Mouse (Mus musculus) embryo, embryonic 10.5 days (tissue): Measurements from ENCODE around the gene Arhgdig.

ENCODE experiments used
- DNase-seq: peaks from one replicate; pipeline ENCODE4 v3.0.0-alpha.2; 2015; ENCODE audit warnings: low spot score

Gene Arhgdig

GRCm38 (mm10) chr17:26207686-26208085 lies at the start of gene Arhgdig:
Gene Arhgdig, minus strand, starts transcription at chr17:26207786.
- no peak for DNase-seq

GRCm38 (mm10) chr17:26255313-26255712 lies 47.7 kb upstream of the Arhgdig start:
- no peak for DNase-seq

- DNase-seq: no peak
These were observed 45.8 kb upstream of the Arhgdig start for GRCm38 (mm10) chr17:26253399-26253798.

- peak; percentile 97 for DNase-seq
These were observed 45.1 kb upstream of the Arhgdig start, which contains the start of gene Luc7l for GRCm38 (mm10) chr17:26252539-26253251. Gene Luc7l, plus strand, starts transcription at chr17:26252896.

GRCm38 (mm10) chr17:26251886-26252538 lies 44.4 kb upstream of the Arhgdig start:
- DNase-seq: no peak

- peak; percentile 98 for DNase-seq
These were observed 36.7 kb upstream of the Arhgdig start, which contains the start of gene Fam234a for GRCm38 (mm10) chr17:26244101-26244841. Gene Fam234a, minus strand, starts transcription at chr17:26244242.

- peak; percentile 73 for DNase-seq
These were observed 36.0 kb upstream of the Arhgdig start for GRCm38 (mm10) chr17:26243471-26244100.

- DNase-seq: no peak
These were observed 33.4 kb upstream of the Arhgdig start for GRCm38 (mm10) chr17:26240990-26241389.

- DNase-seq: no peak
These were observed 32.7 kb upstream of the Arhgdig start for GRCm38 (mm10) chr17:26240120-26240790.

GRCm38 (mm10) chr17:26239551-26239950 lies 32.0 kb upstream of the Arhgdig start:
- no peak for DNase-seq

- DNase-seq: no peak
These were observed 30.1 kb upstream of the Arhgdig start for GRCm38 (mm10) chr17:26237667-26238066.

GRCm38 (mm10) chr17:26235077-26235815 lies 27.7 kb upstream of the Arhgdig start:
- DNase-seq: no peak

- no peak for DNase-seq
These were observed 26.8 kb upstream of the Arhgdig start for GRCm38 (mm10) chr17:26234386-26234785.

GRCm38 (mm10) chr17:26232863-26233262 lies 25.3 kb upstream of the Arhgdig start:
- DNase-seq: no peak

GRCm38 (mm10) chr17:26231156-26231555 lies 23.6 kb upstream of the Arhgdig start:
- no peak for DNase-seq

GRCm38 (mm10) chr17:26229776-26230175 lies 22.2 kb upstream of the Arhgdig start:
- DNase-seq: no peak

GRCm38 (mm10) chr17:26225150-26225549 lies 17.6 kb upstream of the Arhgdig start:
- DNase-seq: no peak

- DNase-seq: no peak
These were observed 13.9 kb upstream of the Arhgdig start for GRCm38 (mm10) chr17:26221508-26221907.

- DNase-seq: no peak
These were observed 5.1 kb upstream of the Arhgdig start for GRCm38 (mm10) chr17:26212681-26213080.

GRCm38 (mm10) chr17:26212241-26212640 lies 4.7 kb upstream of the Arhgdig start:
- no peak for DNase-seq

- DNase-seq: no peak
These were observed 1.2 kb downstream of the Arhgdig start for GRCm38 (mm10) chr17:26206392-26206791.
